Mouse (Mus musculus) liver, adult 2 months (tissue): ENCODE results near the gene Cep41. TPM values are rescaled to one million over a fixed set of nuclear protein-coding genes. Genes with fewer than 3 reads are reported as not detected.

Experiments used
- DNase-seq: peaks from one replicate; pipeline ENCODE4 v3.0.0-alpha.2; 2011; ENCODE audit warnings: low read depth, low spot score; ENCODE audit errors: extremely low read depth
- H3K27ac ChIP-seq: fragments of 200-500 bp; replicated peaks from 2 replicates; pipeline ENCODE4 v1.5.1; 2012; ENCODE audit warnings: low read depth, mild to moderate bottlenecking, control low read depth, inconsistent platforms, low read length; ENCODE audit not compliant: insufficient read depth
- H3K27me3 ChIP-seq: fragments of 200-500 bp; 2 replicates; pipeline ENCODE4 v1.6.1; 2012; ENCODE audit warnings: mild to moderate bottlenecking, moderate library complexity, low read length, inconsistent platforms; ENCODE audit not compliant: control insufficient read depth, insufficient read depth
- H3K36me3 ChIP-seq: fragments of 200-500 bp; 2 replicates; pipeline ENCODE4 v1.6.1; 2012; ENCODE audit warnings: low read length, inconsistent platforms; ENCODE audit not compliant: control insufficient read depth, insufficient read depth
- H3K4me1 ChIP-seq: fragments of 200-500 bp; 2 replicates; pipeline ENCODE4 v1.6.1; 2011; ENCODE audit warnings: low read length; ENCODE audit not compliant: control insufficient read depth, insufficient read depth
- H3K4me3 ChIP-seq: fragments of 200-500 bp; 2 replicates; pipeline ENCODE4 v1.5.1; 2011; ENCODE audit warnings: low read depth, mild to moderate bottlenecking, control low read depth, low read length, moderate library complexity; ENCODE audit not compliant: insufficient read depth
- H3K79me2 ChIP-seq: fragments of 200-500 bp; 2 replicates; pipeline ENCODE4 v1.6.1; 2012; ENCODE audit warnings: inconsistent platforms, mild to moderate bottlenecking, low read length, moderate library complexity; ENCODE audit not compliant: control insufficient read depth, insufficient read depth
- H3K9ac ChIP-seq: fragments of 200-500 bp; 2 replicates; pipeline ENCODE4 v1.6.1; 2012; ENCODE audit warnings: low read depth, mild to moderate bottlenecking, control low read depth, inconsistent platforms, low read length
- CTCF ChIP-seq: fragments of 200-500 bp; IDR thresholded peaks from 2 replicates; pipeline ENCODE4 v1.5.1; 2011; ENCODE audit warnings: low read depth, low read length, control low read depth
- POLR2A ChIP-seq: fragments of 200-500 bp; IDR thresholded peaks from 2 replicates; pipeline ENCODE4 v1.6.1; 2011; ENCODE audit warnings: low read length, control low read depth; ENCODE audit not compliant: insufficient read depth; ENCODE audit errors: extremely low read depth
- WGBS: fragments of 180-500 bp; shearing (Covaris S2); methylation state at CpG from one replicate; pipeline ENCODE4 v1.1.7; 2018; 5-methylcytosine and 5-hydroxymethylcytosine counted together
- polyA plus RNA-seq: library from polyadenylated mRNA; depleted of rRNA; stranded (reverse); fragments of >200 nt; gene quantifications from 2 replicates; pipeline ENCODE4 v1.2.3, GENCODE M21; 2012
- total RNA-seq: library from RNA; depleted of rRNA; stranded (reverse); fragments of >200 nt; gene quantifications from 2 replicates; pipeline ENCODE4 v1.2.3, GENCODE M21; 2014

The Cep41 gene
- total and polyA plus RNA-seq, 2 experiments: 1.4 to 2.5 TPM

GRCm38 (mm10) chr6:30703977-30704602 is 10.5 kb upstream of the Cep41 start:
- no peak overlapping the region for H3K27ac ChIP-seq
- TF ChIP-seq CTCF: no peak
- TF ChIP-seq POLR2A: no peak
- no peaks in the 10 kb centered on the region for H3K79me2 ChIP-seq
- no peak overlapping the region for H3K4me3 ChIP-seq
- WGBS: 88% methylated on average over 9 of the region's 9 CpGs
- no peak for DNase-seq
- H3K4me1 ChIP-seq: 0 out of 2 replicates have a peak, but pooled peaks cover 2% of the 10 kb centered on the region
- H3K9ac ChIP-seq: no peak overlapping the region
- H3K27me3 ChIP-seq: no peaks in the 10 kb centered on the region
- H3K36me3 ChIP-seq: no peaks in the 10 kb centered on the region

GRCm38 (mm10) chr6:30703476-30703875 is 9.9 kb upstream of the Cep41 start:
- WGBS: 68% methylated on average over 6 of the region's 6 CpGs
- H3K36me3 ChIP-seq: no peaks in the 10 kb centered on the region
- H3K4me1 ChIP-seq: 0 out of 2 replicates have a peak, but pooled peaks cover 2% of the 10 kb centered on the region
- DNase-seq: no peak
- no peaks in the 10 kb centered on the region for H3K79me2 ChIP-seq
- no peak overlapping the region for H3K9ac ChIP-seq
- H3K27me3 ChIP-seq: no peaks in the 10 kb centered on the region
- no peak overlapping the region for H3K27ac ChIP-seq
- TF ChIP-seq CTCF (no peak), POLR2A (no peak)
- H3K4me3 ChIP-seq: no peak overlapping the region

GRCm38 (mm10) chr6:30702881-30703280 is 9.3 kb upstream of the Cep41 start:
- no peak overlapping the region for H3K9ac ChIP-seq
- no peaks in the 10 kb centered on the region for H3K27me3 ChIP-seq
- TF ChIP-seq POLR2A (no peak), CTCF (no peak)
- no peak for DNase-seq
- 0 out of 2 replicates have a peak, but pooled peaks cover 2% of the 10 kb centered on the region for H3K4me1 ChIP-seq
- no peak overlapping the region for H3K27ac ChIP-seq
- no peak overlapping the region for H3K4me3 ChIP-seq
- no peaks in the 10 kb centered on the region for H3K36me3 ChIP-seq
- 92% methylated on average over 6 of the region's 6 CpGs for WGBS
- H3K79me2 ChIP-seq: no peaks in the 10 kb centered on the region

- H3K4me3 ChIP-seq: no peak overlapping the region
- DNase-seq: no peak
- no peak for TF ChIP-seq POLR2A
- TF ChIP-seq CTCF: no peak
- H3K27ac ChIP-seq: no peak overlapping the region
- 58% methylated on average over 6 of the region's 6 CpGs for WGBS
- no peaks in the 10 kb centered on the region for H3K27me3 ChIP-seq
- H3K9ac ChIP-seq: no peak overlapping the region
- H3K4me1 ChIP-seq: 0 out of 2 replicates have a peak, but pooled peaks cover 2% of the 10 kb centered on the region
- no peaks in the 10 kb centered on the region for H3K36me3 ChIP-seq
- H3K79me2 ChIP-seq: no peaks in the 10 kb centered on the region
Observed at GRCm38 (mm10) chr6:30700182-30700581, 6.6 kb upstream of the Cep41 start.

GRCm38 (mm10) chr6:30698036-30698435 is 4.5 kb upstream of the Cep41 start:
- no peaks in the 10 kb centered on the region for H3K27me3 ChIP-seq
- WGBS: 94% methylated on average over 4 of the region's 4 CpGs
- DNase-seq: no peak
- TF ChIP-seq CTCF: no peak
- no peak for TF ChIP-seq POLR2A
- H3K4me1 ChIP-seq: peaks cover 3% of the 10 kb centered on the region
- H3K4me3 ChIP-seq: no peak overlapping the region
- H3K9ac ChIP-seq: no peak overlapping the region
- H3K36me3 ChIP-seq: no peaks in the 10 kb centered on the region
- no peak overlapping the region for H3K27ac ChIP-seq
- H3K79me2 ChIP-seq: no peaks in the 10 kb centered on the region

- H3K4me1 ChIP-seq: peaks cover 8% of the 10 kb centered on the region
- no peak for DNase-seq
- no peaks in the 10 kb centered on the region for H3K27me3 ChIP-seq
- TF ChIP-seq CTCF: no peak
- no peak for TF ChIP-seq POLR2A
- no peak overlapping the region for H3K9ac ChIP-seq
- no peak overlapping the region for H3K27ac ChIP-seq
- H3K36me3 ChIP-seq: no peaks in the 10 kb centered on the region
- WGBS: 74% methylated on average over 5 of the region's 5 CpGs
- no peak overlapping the region for H3K4me3 ChIP-seq
- H3K79me2 ChIP-seq: no peaks in the 10 kb centered on the region
Observed at GRCm38 (mm10) chr6:30697464-30697863, 3.9 kb upstream of the Cep41 start.
